Mouse (Mus musculus) forebrain, embryonic 14.5 days (tissue): ENCODE results near the gene Zfp148. TPM values are rescaled to one million over a fixed set of nuclear protein-coding genes. Genes with fewer than 3 reads are reported as not detected.

Source experiments
- ATAC-seq: fragments of 200-750 bp; cut with Nextera tagmentation; 2 replicates; pipeline ENCODE4 v1.8.0; 2017; ENCODE audit warnings: mild to moderate bottlenecking, moderate library complexity
- DNase-seq: peaks from one replicate; pipeline ENCODE4 v3.0.0-alpha.2; 2015; ENCODE audit warnings: low spot score
- H3K27ac ChIP-seq: fragments of 300-500 bp; sonication (generic); 2 replicates; pipeline ENCODE4 v1.5.1; 2014; ENCODE audit warnings: low read depth, mild to moderate bottlenecking, control low read depth, low read length, moderate library complexity
- H3K27me3 ChIP-seq: fragments of 300-500 bp; sonication (generic); replicated peaks from 2 replicates; pipeline ENCODE4 v1.6.1; 2014; ENCODE audit warnings: low read length, control low read depth, mixed read lengths; ENCODE audit not compliant: control insufficient read depth, insufficient read depth
- H3K36me3 ChIP-seq: fragments of 300-500 bp; sonication (generic); 2 replicates; pipeline ENCODE4 v1.6.1; 2014; ENCODE audit warnings: low read length, control low read depth; ENCODE audit not compliant: control insufficient read depth, insufficient read depth
- H3K4me1 ChIP-seq: fragments of 300-500 bp; sonication (generic); 2 replicates; pipeline ENCODE4 v1.6.1; 2014; ENCODE audit warnings: antibody characterized with exemption, low read length, control low read depth; ENCODE audit not compliant: control insufficient read depth, insufficient read depth
- H3K4me2 ChIP-seq: fragments of 300-500 bp; sonication (generic); 2 replicates; pipeline ENCODE4 v1.6.1; 2014; ENCODE audit warnings: mild to moderate bottlenecking, control low read depth, low read length
- H3K4me3 ChIP-seq: fragments of 300-500 bp; sonication (generic); 2 replicates; pipeline ENCODE4 v1.5.1; 2014; ENCODE audit warnings: low read depth, low read length, control low read depth
- H3K9ac ChIP-seq: fragments of 300-500 bp; sonication (generic); 2 replicates; pipeline ENCODE4 v1.6.1; 2014; ENCODE audit warnings: mild to moderate bottlenecking, low read length, control low read depth, moderate library complexity
- H3K9me3 ChIP-seq: fragments of 300-500 bp; sonication (generic); replicated peaks from 2 replicates; pipeline ENCODE4 v1.6.1; 2016; ENCODE audit warnings: low read length, control low read depth, mixed read lengths; ENCODE audit not compliant: control insufficient read depth
- WGBS: fragments of 180-500 bp; shearing (Covaris S2); extraction: QIAGEN DNeasy Blood & Tissue Kit; methylation state at CpG from one replicate; pipeline ENCODE4 v1.1.7; 2014; 5-methylcytosine and 5-hydroxymethylcytosine counted together
- polyA plus RNA-seq: library from polyadenylated mRNA; unstranded; fragments of >200 nt; fragmentation: Nextera tagmentation; extraction: Ambion mirVana; gene quantifications from 2 replicates; pipeline ENCODE4 v1.2.1, GENCODE M21; 2014

The Zfp148 gene
- polyA plus RNA-seq, 1 experiment from 2014 or later: 58.1 TPM

GRCm38 (mm10) chr16:33344379-33344778 is 36.3 kb upstream of the Zfp148 start:
- no peaks in the 10 kb centered on the region for H3K27me3 ChIP-seq
- no peaks in the 10 kb centered on the region for H3K36me3 ChIP-seq
- H3K9me3 ChIP-seq: no peaks in the 10 kb centered on the region
- no peak overlapping the region for H3K4me3 ChIP-seq
- no peak overlapping the region for H3K4me2 ChIP-seq
- 46% methylated on average over 9 of the region's 9 CpGs for WGBS
- ATAC-seq (peak; percentile 65; the same call in 1 of the 2 replicates), DNase-seq (peak; percentile 62)
- H3K9ac ChIP-seq: 0 out of 2 replicates have a peak overlapping the region, but pooled peaks have one; percentile 4
- no peak overlapping the region; the same call in 1 of the 2 replicates for H3K27ac ChIP-seq
- H3K4me1 ChIP-seq: no peaks in the 10 kb centered on the region

DNA sequence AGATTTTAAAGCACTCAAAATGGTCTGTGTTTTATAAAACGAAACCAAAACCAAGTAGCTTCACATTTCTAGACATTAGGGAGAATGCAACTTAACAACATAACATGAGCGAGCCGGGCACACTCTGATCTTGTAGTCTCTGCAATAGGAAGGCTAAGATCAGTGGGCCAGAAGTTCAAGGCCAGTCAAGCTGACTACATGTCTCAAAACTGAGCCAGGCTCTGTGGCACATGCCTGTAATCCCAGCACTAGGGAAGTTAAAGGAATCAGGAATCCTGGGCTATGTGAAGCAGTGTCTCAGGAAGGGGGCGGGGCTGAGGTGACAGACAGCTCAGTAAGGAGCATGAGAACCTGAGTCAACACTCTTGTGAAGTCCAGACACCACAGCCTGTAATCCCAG is 35.8 kb upstream of the Zfp148 start:
- no peak for ATAC-seq

DNA sequence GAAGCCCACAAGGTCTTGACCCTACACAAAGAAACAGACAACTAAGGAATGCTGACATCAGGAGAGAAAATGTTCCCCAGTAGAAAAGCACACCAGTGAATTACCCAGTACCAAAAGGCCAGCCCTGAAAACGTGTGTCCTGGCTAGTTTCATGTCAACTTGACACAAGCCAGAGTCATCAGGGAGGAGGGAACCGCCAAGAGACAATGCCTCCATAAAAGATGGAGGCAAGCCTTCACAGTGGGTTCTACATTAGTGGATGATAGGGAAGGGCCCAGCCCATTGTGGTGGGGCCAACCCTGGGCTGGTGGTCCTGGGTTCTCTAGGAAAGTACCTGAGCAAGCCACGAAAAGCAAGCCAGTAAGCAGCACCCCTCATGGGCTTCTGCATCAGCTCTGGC is 34.3 kb upstream of the Zfp148 start:
- Histone ChIP-seq H3K9me3 (no peaks in the 10 kb centered on the region), H3K27me3 (no peaks in the 10 kb centered on the region), H3K9ac (no peak overlapping the region), H3K4me1 (no peaks in the 10 kb centered on the region), H3K4me2 (no peak overlapping the region), H3K27ac (no peak overlapping the region), H3K4me3 (no peak overlapping the region), H3K36me3 (no peaks in the 10 kb centered on the region)
- no peak for DNase-seq
- ATAC-seq: no peak
- 79% methylated on average over 3 of the region's 3 CpGs for WGBS

More for the DNA sequence above, 35.8 kb upstream of the Zfp148 start:
- WGBS: 80% methylated on average over 4 of the region's 4 CpGs
- Histone ChIP-seq H3K4me3 (no peak overlapping the region), H3K4me2 (no peak overlapping the region), H3K9ac (no peak overlapping the region), H3K4me1 (no peaks in the 10 kb centered on the region), H3K27ac (0 out of 2 replicates have a peak overlapping the region, but pooled peaks have one; percentile 21), H3K9me3 (no peaks in the 10 kb centered on the region), H3K36me3 (no peaks in the 10 kb centered on the region), H3K27me3 (no peaks in the 10 kb centered on the region)
- no peak for DNase-seq

- Histone ChIP-seq H3K9ac (no peak overlapping the region), H3K36me3 (no peaks in the 10 kb centered on the region), H3K4me2 (no peak overlapping the region), H3K9me3 (no peaks in the 10 kb centered on the region), H3K4me3 (no peak overlapping the region), H3K27ac (no peak overlapping the region), H3K4me1 (no peaks in the 10 kb centered on the region), H3K27me3 (no peaks in the 10 kb centered on the region)
- DNase-seq: no peak
- 78% methylated on average over 5 of the region's 5 CpGs for WGBS
- ATAC-seq: no peak
Measured at GRCm38 (mm10) chr16:33347134-33347533, 33.5 kb upstream of the Zfp148 start.

GRCm38 (mm10) chr16:33357805-33358204 is 22.8 kb upstream of the Zfp148 start:
- H3K4me1 ChIP-seq: no peaks in the 10 kb centered on the region
- no peaks in the 10 kb centered on the region for H3K9me3 ChIP-seq
- no peaks in the 10 kb centered on the region for H3K36me3 ChIP-seq
- DNase-seq: no peak
- H3K9ac ChIP-seq: no peak overlapping the region
- WGBS: 88% methylated on average over 6 of the region's 6 CpGs
- H3K4me3 ChIP-seq: no peak overlapping the region
- no peak for ATAC-seq
- no peak overlapping the region for H3K27ac ChIP-seq
- H3K27me3 ChIP-seq: no peaks in the 10 kb centered on the region
- no peak overlapping the region for H3K4me2 ChIP-seq

DNA sequence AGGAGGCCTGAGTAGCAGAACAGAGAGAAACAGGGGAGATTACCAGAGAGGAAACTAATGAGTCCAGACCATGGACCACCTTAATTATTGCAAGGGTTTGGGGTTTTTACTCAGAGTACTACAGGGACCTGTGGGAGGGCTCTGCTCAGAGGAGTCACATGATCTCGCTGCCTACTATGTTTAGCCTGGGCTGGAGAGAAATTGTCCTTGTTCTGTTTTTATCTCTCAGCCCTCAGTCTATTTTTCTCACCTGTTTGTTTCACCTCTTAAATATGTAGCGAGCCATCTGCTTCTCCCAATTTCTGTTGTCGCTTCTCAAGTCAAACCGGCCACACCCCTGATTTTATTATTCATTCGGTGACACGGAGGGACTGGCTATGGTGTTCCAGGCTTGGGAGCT is 14.9 kb upstream of the Zfp148 start:
- no peak for ATAC-seq
- 92% methylated on average over 6 of the region's 6 CpGs for WGBS

DNA sequence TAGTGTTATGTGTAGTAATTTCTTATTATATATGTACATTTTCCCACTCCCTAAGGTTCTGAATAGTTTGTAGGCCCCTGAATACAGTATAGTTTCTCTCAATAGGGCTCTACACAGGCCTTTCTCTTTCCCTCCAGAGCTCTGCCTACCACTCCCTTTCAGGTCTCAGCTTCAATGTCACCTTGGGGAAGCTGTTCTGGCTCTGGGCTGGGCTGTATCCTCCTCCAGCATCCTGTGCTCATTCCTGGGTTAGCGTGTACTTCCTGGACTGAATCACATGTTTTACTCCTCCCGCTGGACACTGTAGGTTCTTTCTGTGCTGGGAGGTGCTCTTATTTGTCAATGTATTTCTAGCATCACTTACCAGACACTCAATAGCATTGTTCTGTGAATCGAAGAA is 12.0 kb upstream of the Zfp148 start:
- DNase-seq (no peak), ATAC-seq (no peak)
- H3K27ac ChIP-seq: no peak overlapping the region
- WGBS: 76% methylated on average over 3 of the region's 3 CpGs
- H3K27me3 ChIP-seq: no peaks in the 10 kb centered on the region
- no peak overlapping the region for H3K4me2 ChIP-seq
- no peaks in the 10 kb centered on the region for H3K36me3 ChIP-seq
- H3K4me3 ChIP-seq: no peak overlapping the region
- no peaks in the 10 kb centered on the region for H3K9me3 ChIP-seq
- H3K4me1 ChIP-seq: no peaks in the 10 kb centered on the region
- H3K9ac ChIP-seq: no peak overlapping the region

More for the DNA sequence above, 14.9 kb upstream of the Zfp148 start:
- Histone ChIP-seq H3K27me3 (no peaks in the 10 kb centered on the region), H3K9ac (no peak overlapping the region), H3K4me1 (no peaks in the 10 kb centered on the region), H3K9me3 (no peaks in the 10 kb centered on the region), H3K36me3 (no peaks in the 10 kb centered on the region), H3K27ac (no peak overlapping the region), H3K4me3 (no peak overlapping the region), H3K4me2 (no peak overlapping the region)
- DNase-seq: no peak

GRCm38 (mm10) chr16:33370836-33371235 is 9.8 kb upstream of the Zfp148 start:
- H3K4me1 ChIP-seq: no peaks in the 10 kb centered on the region
- no peak overlapping the region for H3K4me3 ChIP-seq
- H3K9me3 ChIP-seq: no peaks in the 10 kb centered on the region
- no peaks in the 10 kb centered on the region for H3K27me3 ChIP-seq
- DNase-seq: no peak
- no peaks in the 10 kb centered on the region for H3K36me3 ChIP-seq
- H3K4me2 ChIP-seq: no peak overlapping the region
- 67% methylated on average over 6 of the region's 6 CpGs for WGBS
- no peak overlapping the region for H3K27ac ChIP-seq
- H3K9ac ChIP-seq: no peak overlapping the region
- no peak for ATAC-seq

DNA sequence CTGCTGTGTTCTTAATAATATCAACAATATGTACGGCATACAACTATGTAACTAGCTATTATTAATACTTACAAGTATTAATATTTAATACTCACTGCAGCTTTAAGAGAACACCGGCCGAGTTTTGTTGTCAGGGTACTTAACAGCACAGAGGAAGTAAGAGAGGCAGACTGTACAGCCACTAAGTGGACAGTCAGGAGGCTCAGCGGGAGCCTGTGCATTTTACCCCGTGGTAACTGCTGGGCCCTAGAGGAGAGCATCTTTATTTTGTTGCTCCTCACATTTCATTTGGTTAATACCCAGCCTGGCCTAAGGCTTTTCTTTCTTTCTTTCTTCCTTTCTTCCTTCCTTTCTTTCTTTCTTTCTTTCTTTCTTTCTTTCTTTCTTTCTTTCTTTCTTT is 8.0 kb upstream of the Zfp148 start:
- WGBS: 73% methylated on average over 5 of the region's 5 CpGs
- ATAC-seq: no peak
- H3K9me3 ChIP-seq: no peaks in the 10 kb centered on the region

More for the DNA sequence above, 8.0 kb upstream of the Zfp148 start:
- H3K4me2 ChIP-seq: no peak overlapping the region
- H3K9ac ChIP-seq: no peak overlapping the region
- H3K27ac ChIP-seq: no peak overlapping the region
- no peaks in the 10 kb centered on the region for H3K36me3 ChIP-seq
- no peak for DNase-seq
- H3K27me3 ChIP-seq: no peaks in the 10 kb centered on the region
- no peaks in the 10 kb centered on the region for H3K4me1 ChIP-seq
- H3K4me3 ChIP-seq: no peak overlapping the region
